Mouse (Mus musculus) urinary bladder, postnatal 0 days (tissue): Measurements from ENCODE around the gene Myod1. TPM values are rescaled to one million over a fixed set of nuclear protein-coding genes. Genes with fewer than 3 reads are reported as not detected.

Experiments
- polyA plus RNA-seq: library from polyadenylated mRNA; unstranded; fragments of >200 nt; fragmentation: Nextera tagmentation; extraction: Ambion mirVana; gene quantifications from 2 replicates; pipeline ENCODE4 v1.2.1, GENCODE M21; 2015

The Myod1 gene
- polyA plus RNA-seq: not detected in 2 replicates

DNA sequence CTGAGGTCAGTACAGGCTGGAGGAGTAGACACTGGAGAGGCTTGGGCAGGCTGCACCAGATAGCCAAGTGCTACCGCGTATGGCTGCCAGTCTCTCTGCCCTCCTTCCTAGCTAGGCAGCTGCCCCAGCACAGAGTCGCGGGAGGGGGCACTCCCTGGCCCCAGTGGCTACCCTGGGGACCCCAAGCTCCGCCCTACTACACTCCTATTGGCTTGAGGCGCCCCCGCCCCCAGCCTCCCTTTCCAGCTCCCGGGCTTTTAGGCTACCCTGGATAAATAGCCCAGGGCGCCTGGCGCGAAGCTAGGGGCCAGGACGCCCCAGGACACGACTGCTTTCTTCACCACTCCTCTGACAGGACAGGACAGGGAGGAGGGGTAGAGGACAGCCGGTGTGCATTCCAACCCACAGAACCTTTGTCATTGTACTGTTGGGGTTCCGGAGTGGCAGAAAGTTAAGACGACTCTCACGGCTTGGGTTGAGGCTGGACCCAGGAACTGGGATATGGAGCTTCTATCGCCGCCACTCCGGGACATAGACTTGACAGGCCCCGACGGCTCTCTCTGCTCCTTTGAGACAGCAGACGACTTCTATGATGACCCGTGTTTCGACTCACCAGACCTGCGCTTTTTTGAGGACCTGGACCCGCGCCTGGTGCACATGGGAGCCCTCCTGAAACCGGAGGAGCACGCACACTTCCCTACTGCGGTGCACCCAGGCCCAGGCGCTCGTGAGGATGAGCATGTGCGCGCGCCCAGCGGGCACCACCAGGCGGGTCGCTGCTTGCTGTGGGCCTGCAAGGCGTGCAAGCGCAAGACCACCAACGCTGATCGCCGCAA, at the start of gene Myod1:
Gene Myod1, plus strand, starts transcription at position 303 of the 836 bp plus-strand sequence.

DNA sequence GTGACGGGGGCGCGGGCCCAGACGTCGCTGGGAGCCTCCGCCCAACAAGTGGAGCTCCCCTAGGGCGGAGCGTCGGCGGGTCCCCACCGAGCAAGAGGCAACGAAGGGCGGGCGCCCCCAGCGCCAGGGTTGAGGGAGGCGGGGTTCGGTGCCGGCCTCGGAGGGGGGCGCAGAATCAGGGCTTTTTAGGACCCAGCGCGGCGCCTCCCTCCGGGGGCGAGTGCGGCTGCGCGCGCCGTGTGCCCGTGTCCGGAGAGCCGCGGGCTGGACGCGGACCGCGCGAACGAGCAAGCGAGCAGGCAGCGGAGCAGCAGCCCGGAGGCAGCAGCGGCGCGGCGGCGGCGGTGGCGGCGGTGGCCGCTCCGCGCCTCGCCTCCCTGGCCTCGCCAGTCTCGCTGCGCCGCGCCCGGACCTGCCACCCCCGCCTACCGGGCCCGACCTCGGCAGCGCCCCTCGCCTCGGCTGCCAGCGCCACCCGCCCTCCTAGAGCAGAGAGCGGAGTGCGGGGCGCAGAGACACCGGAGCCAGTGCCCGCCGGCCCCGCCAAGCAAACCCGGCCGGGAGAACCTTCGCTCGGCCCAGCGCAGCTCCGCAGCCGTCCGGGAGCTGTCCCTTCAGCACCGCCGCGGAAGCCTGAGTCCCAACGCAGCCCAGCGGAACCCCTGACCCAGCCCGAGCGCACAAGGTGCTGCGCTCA, 20.1 kb downstream of the Myod1 start, which contains the start of gene Kcnc1:
Gene Kcnc1, plus strand, starts transcription at position 267 of the 697 bp plus-strand sequence.

Other genes starting within 250 kb of the Myod1 start
- 0.12 and 0.24 TPM in 2 replicates for gene Abcc8, start 196.4 kb upstream of the Myod1 start, polyA plus RNA-seq
- 0.07 TPM in 1 of 2 replicates, not detected in the other for gene Ush1c, start 138.0 kb upstream of the Myod1 start, polyA plus RNA-seq
- gene Otog, start 135.5 kb upstream of the Myod1 start, polyA plus RNA-seq: not detected in 2 replicates
- 0.08 and 0.12 TPM in 2 replicates for gene Kcnc1, start 20.0 kb downstream of the Myod1 start, polyA plus RNA-seq